Mouse (Mus musculus) intestine, embryonic 16.5 days (tissue): ENCODE results near the gene Nmnat3. TPM values are rescaled to one million over a fixed set of nuclear protein-coding genes. Genes with fewer than 3 reads are reported as not detected.
"Not testable (repeated sequence)": the region's sequence is repeated elsewhere in the genome, so short reads cannot be mapped to it uniquely, and the experiment has no call there.

ENCODE experiments used
- ATAC-seq: fragments of 200-750 bp; cut with Nextera tagmentation; 2 replicates; pipeline ENCODE4 v1.8.0; 2017; ENCODE audit warnings: moderate TSS enrichment, moderate library complexity
- H3K27ac ChIP-seq: fragments of 300-500 bp; sonication (generic); 2 replicates; pipeline ENCODE4 v1.5.1; 2014; ENCODE audit warnings: mild to moderate bottlenecking, low read length
- H3K27me3 ChIP-seq: fragments of 300-500 bp; sonication (generic); replicated peaks from 2 replicates; pipeline ENCODE4 v1.6.1; 2014; ENCODE audit warnings: low read length, control low read depth, mixed read lengths; ENCODE audit not compliant: control insufficient read depth, insufficient read depth
- H3K36me3 ChIP-seq: fragments of 300-500 bp; sonication (generic); 2 replicates; pipeline ENCODE4 v1.6.1; 2014; ENCODE audit warnings: low read length, control low read depth; ENCODE audit not compliant: control insufficient read depth, insufficient read depth
- H3K4me1 ChIP-seq: fragments of 300-500 bp; sonication (generic); 2 replicates; pipeline ENCODE4 v1.6.1; 2014; ENCODE audit warnings: low read length, control low read depth, mixed read lengths; ENCODE audit not compliant: control insufficient read depth, insufficient read depth
- H3K4me2 ChIP-seq: fragments of 300-500 bp; sonication (generic); 2 replicates; pipeline ENCODE4 v1.6.1; 2014; ENCODE audit warnings: low read depth, low read length, control low read depth
- H3K4me3 ChIP-seq: fragments of 300-500 bp; sonication (generic); 2 replicates; pipeline ENCODE4 v1.5.1; 2014; ENCODE audit warnings: mild to moderate bottlenecking, low read length
- H3K9ac ChIP-seq: fragments of 300-500 bp; sonication (generic); 2 replicates; pipeline ENCODE4 v1.6.1; 2014; ENCODE audit warnings: low read depth, low read length
- H3K9me3 ChIP-seq: fragments of 300-500 bp; sonication (generic); 2 replicates; pipeline ENCODE4 v1.6.1; 2016; ENCODE audit warnings: low read length, control low read depth; ENCODE audit not compliant: control insufficient read depth
- WGBS: fragments of 180-500 bp; shearing (Covaris S2); extraction: QIAGEN DNeasy Blood & Tissue Kit; methylation state at CpG from one replicate; pipeline ENCODE4 v1.1.7; 2014; 5-methylcytosine and 5-hydroxymethylcytosine counted together
- polyA plus RNA-seq: library from polyadenylated mRNA; unstranded; fragments of >200 nt; fragmentation: Nextera tagmentation; extraction: Ambion mirVana; gene quantifications from 2 replicates; pipeline ENCODE4 v1.2.1, GENCODE M21; 2015

The Nmnat3 gene
- polyA plus RNA-seq: 20.1 and 21.9 TPM in 2 replicates

DNA sequence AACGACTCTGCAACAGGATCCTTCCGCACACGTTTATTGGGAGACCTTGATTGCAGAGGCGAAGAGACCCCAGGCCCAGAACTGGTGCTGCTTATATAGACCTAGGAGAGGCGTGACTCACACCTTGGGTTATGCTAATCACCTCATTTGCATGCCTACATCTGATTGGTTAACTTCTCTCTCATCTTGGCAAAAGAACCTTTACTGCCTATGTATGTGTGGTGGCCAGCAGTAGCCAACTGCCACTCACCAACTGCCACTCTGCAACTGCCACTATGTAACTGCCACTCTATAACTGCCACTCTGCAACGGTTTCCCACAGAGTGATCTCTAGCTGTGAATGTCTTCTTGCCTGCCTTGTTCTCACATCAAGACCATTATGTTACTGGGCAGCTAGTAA is at the start of gene Nmnat3:
Nmnat3 (plus strand) TSS at position 301 of the 400 bp plus-strand sequence.
- H3K4me3 ChIP-seq, ATAC-seq, H3K9me3 ChIP-seq, H3K4me1 ChIP-seq, H3K4me2 ChIP-seq, H3K27ac ChIP-seq, H3K9ac ChIP-seq, H3K36me3 ChIP-seq, H3K27me3 ChIP-seq: not testable (repeated sequence)
- WGBS: 78% methylated on average over 6 of the region's 6 CpGs

DNA sequence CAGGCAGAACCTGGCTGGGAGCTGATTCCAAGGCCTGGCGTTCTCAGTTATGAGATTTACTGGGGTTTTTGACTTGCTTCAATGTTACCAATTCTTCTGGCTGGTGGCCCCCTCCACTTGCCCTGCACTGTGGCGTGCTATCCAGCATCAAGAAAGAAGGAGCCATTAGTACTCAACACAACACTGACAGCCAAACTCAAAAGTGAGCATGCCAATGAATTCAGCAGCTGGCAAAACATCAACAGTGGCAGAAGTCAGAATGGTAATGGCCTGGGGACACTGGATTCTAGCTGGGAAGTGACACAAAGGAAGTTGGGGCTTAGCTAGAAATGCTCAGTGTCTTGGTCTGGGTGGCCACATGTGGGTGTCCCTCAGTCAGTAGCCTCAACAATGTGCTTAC is 43.8 kb upstream of the Nmnat3 start:
- ATAC-seq: no peak
- H3K27ac ChIP-seq: no peak overlapping the region
- H3K4me3 ChIP-seq: no peak overlapping the region
- H3K9ac ChIP-seq: no peak overlapping the region
- 95% methylated on average over 2 of the region's 2 CpGs for WGBS
- H3K36me3 ChIP-seq: no peaks in the 10 kb centered on the region
- H3K9me3 ChIP-seq: no peaks in the 10 kb centered on the region
- no peaks in the 10 kb centered on the region for H3K27me3 ChIP-seq
- no peak overlapping the region for H3K4me2 ChIP-seq
- H3K4me1 ChIP-seq: no peaks in the 10 kb centered on the region

DNA sequence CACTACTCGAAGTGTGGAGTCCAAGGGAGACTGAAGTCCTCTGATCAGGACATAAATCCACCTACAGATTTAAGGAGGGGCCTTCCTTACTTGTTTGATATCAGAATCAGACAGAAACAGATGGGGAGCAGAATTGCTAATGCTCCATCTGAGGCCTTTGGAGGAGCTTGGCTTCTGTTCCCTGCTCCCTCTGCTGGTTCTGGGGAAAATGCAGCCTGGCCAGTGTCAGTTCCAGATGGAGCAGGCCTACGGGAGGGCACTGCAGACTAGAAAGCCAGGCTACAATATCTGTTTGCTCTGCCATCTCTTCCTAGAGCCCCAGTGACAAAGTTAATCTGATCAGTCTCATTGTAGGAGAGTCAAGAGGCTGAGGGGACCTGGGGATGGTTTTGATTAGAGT is 43.0 kb upstream of the Nmnat3 start:
- WGBS: 47% methylated on average over 2 of the region's 2 CpGs
- H3K9me3 ChIP-seq: no peaks in the 10 kb centered on the region
- no peaks in the 10 kb centered on the region for H3K4me1 ChIP-seq
- H3K9ac ChIP-seq: no peak overlapping the region
- no peaks in the 10 kb centered on the region for H3K36me3 ChIP-seq
- no peak overlapping the region for H3K27ac ChIP-seq
- ATAC-seq: no peak
- H3K27me3 ChIP-seq: no peaks in the 10 kb centered on the region
- H3K4me3 ChIP-seq: no peak overlapping the region
- H3K4me2 ChIP-seq: no peak overlapping the region

DNA sequence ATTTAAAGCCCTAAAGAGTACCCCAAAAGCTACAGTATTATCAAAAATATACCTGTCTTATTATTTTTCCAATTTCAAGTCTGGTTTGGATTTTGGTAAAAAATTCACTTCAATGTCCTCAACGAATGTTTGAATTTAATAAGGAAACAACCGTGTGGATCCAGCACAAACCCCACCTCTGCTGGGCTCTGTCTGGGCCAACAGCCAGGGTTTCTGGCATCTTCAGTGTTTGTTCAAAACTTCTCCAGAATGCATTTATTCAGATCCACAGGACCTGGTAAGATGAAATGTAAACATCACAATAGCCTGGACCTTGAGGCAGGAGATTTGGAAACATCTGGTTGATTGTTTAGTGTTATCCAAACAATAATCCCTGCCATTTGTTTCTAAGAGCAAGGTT is 42.0 kb upstream of the Nmnat3 start:
- no peak overlapping the region for H3K9ac ChIP-seq
- 64% methylated on average over 2 of the region's 2 CpGs for WGBS
- no peak overlapping the region for H3K4me2 ChIP-seq
- no peaks in the 10 kb centered on the region for H3K36me3 ChIP-seq
- H3K27me3 ChIP-seq: no peaks in the 10 kb centered on the region
- no peak overlapping the region for H3K27ac ChIP-seq
- no peaks in the 10 kb centered on the region for H3K9me3 ChIP-seq
- H3K4me1 ChIP-seq: no peaks in the 10 kb centered on the region
- no peak overlapping the region for H3K4me3 ChIP-seq
- no peak for ATAC-seq

DNA sequence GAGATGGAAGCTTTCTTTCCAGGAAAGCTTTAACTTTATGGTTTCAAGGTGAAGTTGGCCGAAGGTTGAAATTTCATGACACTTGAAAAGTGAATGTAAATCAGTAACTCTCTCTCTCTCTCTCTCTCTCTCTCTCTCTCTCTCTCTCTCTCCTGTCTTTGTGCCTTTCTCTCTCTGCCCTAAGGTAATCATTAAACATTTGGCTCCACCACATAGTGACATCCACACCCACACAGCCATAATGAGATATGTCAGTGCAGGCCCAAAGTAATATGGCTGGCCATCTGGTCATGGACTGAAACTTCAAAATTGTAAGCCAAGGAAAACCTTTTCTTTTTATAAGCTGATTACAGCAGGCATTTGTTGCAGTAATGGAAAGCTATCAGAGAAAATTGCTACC is 40.9 kb upstream of the Nmnat3 start:
- no peak for ATAC-seq
- WGBS: 70% methylated on average over 1 of the region's 1 CpGs
- H3K27ac ChIP-seq: no peak overlapping the region

DNA sequence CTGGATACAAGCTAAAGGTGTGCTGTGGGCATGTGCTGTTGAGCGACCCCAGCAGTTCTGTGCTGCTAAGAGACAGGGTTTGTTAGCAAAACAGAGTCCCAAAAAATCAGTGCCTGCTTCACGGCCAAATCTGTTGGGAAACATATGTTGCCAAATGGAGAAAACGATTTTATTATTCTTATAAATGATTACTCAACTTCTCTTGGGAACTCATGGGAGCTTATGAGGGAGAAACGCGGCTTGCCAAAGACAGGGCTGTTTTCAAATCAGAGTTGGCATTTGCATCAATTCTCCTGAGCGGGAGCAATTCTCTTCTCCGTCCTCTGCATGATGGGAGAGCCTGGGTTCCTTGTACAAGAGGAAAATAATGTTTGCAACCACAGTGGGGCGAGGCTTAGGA is 27.0 kb upstream of the Nmnat3 start:
- WGBS: 79% methylated on average over 8 of the region's 8 CpGs
- H3K9me3 ChIP-seq: no peaks in the 10 kb centered on the region
- no peak overlapping the region for H3K4me3 ChIP-seq
- ATAC-seq: no peak
- H3K27ac ChIP-seq: no peak overlapping the region
- no peak overlapping the region for H3K4me2 ChIP-seq
- H3K4me1 ChIP-seq: no peaks in the 10 kb centered on the region
- no peak overlapping the region for H3K9ac ChIP-seq
- no peaks in the 10 kb centered on the region for H3K27me3 ChIP-seq
- no peaks in the 10 kb centered on the region for H3K36me3 ChIP-seq

More for the DNA sequence above, 40.9 kb upstream of the Nmnat3 start:
- Histone ChIP-seq H3K4me1 (no peaks in the 10 kb centered on the region), H3K27me3 (no peaks in the 10 kb centered on the region), H3K4me3 (no peak overlapping the region), H3K4me2 (no peak overlapping the region), H3K9me3 (no peaks in the 10 kb centered on the region), H3K36me3 (no peaks in the 10 kb centered on the region), H3K9ac (no peak overlapping the region)

DNA sequence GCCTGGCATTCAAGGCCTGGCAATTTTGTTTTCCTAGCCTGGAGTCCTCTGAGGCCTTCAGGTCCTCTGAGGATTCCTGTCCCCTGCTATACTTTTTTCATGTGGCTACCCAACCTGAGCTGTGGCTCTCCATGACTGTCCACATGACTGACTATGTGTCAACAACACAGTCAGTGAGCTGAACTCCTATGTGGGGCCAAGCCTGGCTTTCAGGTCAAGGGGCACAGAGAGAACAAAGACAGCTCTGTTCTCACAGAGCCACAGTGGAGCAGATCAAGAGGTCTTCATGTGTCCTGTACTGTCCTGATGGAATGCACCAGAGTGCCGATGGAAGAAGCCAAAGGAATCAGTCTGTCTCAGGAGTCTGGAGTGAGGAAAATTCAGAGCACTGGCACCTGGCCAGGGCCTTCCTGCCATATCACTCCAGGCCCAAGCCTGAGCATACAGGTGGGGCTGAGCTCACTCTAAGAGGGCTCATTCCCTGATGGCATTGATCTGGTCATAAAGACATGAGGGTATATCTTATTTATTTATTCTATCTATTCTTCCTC is 25.7 kb upstream of the Nmnat3 start:
- peak; percentile 58; the same call in 1 of the 2 replicates for ATAC-seq
- no peak overlapping the region for H3K27ac ChIP-seq
- 21% methylated on average over 1 of the region's 1 CpGs for WGBS

DNA sequence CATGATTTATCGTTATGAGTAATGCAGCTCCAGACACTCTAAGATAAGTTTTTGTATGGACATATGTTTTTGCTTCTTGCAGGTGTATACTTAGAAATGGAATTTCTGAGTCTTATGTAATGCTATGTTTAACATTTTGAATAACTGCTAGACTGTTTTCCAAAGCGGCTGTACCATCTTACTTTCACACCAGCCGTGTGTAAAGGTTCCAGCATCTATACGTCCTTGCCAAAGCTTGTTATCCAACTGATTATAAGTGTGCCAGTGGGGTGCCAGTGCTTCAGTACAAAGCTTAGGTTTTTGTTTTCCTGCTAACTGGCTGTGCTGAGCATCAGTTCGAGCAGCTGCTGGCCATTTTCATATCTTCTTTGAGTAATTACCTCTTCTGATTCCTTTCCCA is 22.3 kb upstream of the Nmnat3 start:
- no peaks in the 10 kb centered on the region for H3K4me1 ChIP-seq
- H3K27me3 ChIP-seq: no peaks in the 10 kb centered on the region
- H3K4me3 ChIP-seq: no peak overlapping the region
- no peak overlapping the region for H3K27ac ChIP-seq
- WGBS: 80% methylated on average over 5 of the region's 5 CpGs
- H3K9me3 ChIP-seq: no peaks in the 10 kb centered on the region
- no peak for ATAC-seq
- no peak overlapping the region for H3K9ac ChIP-seq
- H3K4me2 ChIP-seq: no peak overlapping the region
- no peaks in the 10 kb centered on the region for H3K36me3 ChIP-seq

More for the DNA sequence above, 25.7 kb upstream of the Nmnat3 start:
- Histone ChIP-seq H3K4me1 (no peaks in the 10 kb centered on the region), H3K4me2 (no peak overlapping the region), H3K36me3 (no peaks in the 10 kb centered on the region), H3K9me3 (no peaks in the 10 kb centered on the region), H3K9ac (no peak overlapping the region), H3K4me3 (no peak overlapping the region), H3K27me3 (no peaks in the 10 kb centered on the region)

DNA sequence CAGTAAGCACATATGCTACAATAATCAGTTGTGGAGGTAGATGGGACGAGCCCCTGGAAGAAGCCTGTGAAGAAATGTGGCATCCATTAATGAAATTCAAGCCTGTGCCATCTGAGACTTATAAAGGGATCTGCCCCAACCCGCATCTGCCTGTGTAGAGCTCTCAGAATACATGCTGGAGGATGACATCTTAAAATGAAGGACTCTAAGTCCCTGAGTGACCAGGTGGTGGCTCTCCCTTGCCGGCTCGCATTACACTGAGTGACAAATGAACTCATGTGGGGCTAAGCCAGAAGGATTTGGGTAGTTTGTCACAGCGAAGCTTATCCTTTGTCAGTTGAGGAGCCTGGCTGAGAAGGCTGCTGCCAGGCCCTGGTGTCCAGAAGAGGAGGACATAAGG is 14.5 kb upstream of the Nmnat3 start:
- H3K4me2 ChIP-seq: no peak overlapping the region
- H3K27ac ChIP-seq: no peak overlapping the region
- no peak overlapping the region for H3K9ac ChIP-seq
- no peaks in the 10 kb centered on the region for H3K27me3 ChIP-seq
- WGBS: 65% methylated on average over 5 of the region's 5 CpGs
- no peak overlapping the region for H3K4me3 ChIP-seq
- H3K4me1 ChIP-seq: no peaks in the 10 kb centered on the region
- no peaks in the 10 kb centered on the region for H3K9me3 ChIP-seq
- no peaks in the 10 kb centered on the region for H3K36me3 ChIP-seq
- no peak for ATAC-seq

DNA sequence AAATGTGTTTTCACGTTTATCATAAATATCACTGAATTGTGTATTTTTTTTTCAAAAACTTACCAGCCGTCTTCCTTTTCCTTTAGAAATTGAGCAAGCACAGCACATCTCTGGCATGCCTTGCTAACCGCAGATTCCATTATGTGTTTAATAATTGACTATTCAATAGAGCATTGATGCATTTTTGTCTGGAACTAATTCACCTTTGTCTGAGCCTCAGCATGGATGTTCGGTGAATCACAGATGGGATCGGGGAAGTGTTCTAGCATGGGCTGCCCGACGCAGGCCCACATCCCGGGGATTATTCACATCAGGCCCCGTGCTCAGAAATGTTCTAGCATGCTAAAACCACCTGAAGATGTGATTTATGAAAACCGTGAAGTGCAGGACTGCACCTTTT is 12.2 kb upstream of the Nmnat3 start:
- Histone ChIP-seq H3K4me2 (no peak overlapping the region), H3K9me3 (no peaks in the 10 kb centered on the region), H3K27ac (no peak overlapping the region), H3K27me3 (no peaks in the 10 kb centered on the region), H3K9ac (no peak overlapping the region), H3K4me1 (no peaks in the 10 kb centered on the region), H3K36me3 (no peaks in the 10 kb centered on the region), H3K4me3 (no peak overlapping the region)
- no peak for ATAC-seq
- WGBS: 71% methylated on average over 10 of the region's 10 CpGs
